Mouse (Mus musculus) liver, embryonic 15.5 days (tissue): Measurements from ENCODE around the gene Mthfd1. TPM values are rescaled to one million over a fixed set of nuclear protein-coding genes. Genes with fewer than 3 reads are reported as not detected.

Source experiments
- ATAC-seq: fragments of 200-750 bp; cut with Nextera tagmentation; 2 replicates; pipeline ENCODE4 v1.8.0; 2017; ENCODE audit warnings: moderate number of reproducible peaks, mild to moderate bottlenecking, moderate library complexity; ENCODE audit not compliant: insufficient read depth
- H3K27ac ChIP-seq: fragments of 300-500 bp; sonication (generic); replicated peaks from 2 replicates; pipeline ENCODE4 v1.5.1; 2015; ENCODE audit warnings: mild to moderate bottlenecking, inconsistent platforms
- H3K27me3 ChIP-seq: fragments of 300-500 bp; sonication (generic); 2 replicates; pipeline ENCODE4 v1.6.1; 2015; ENCODE audit warnings: mild to moderate bottlenecking, inconsistent platforms
- H3K36me3 ChIP-seq: fragments of 300-500 bp; sonication (generic); replicated peaks from 2 replicates; pipeline ENCODE4 v1.6.1; 2015; ENCODE audit warnings: moderate library complexity, mild to moderate bottlenecking, inconsistent platforms
- H3K4me1 ChIP-seq: fragments of 300-500 bp; sonication (generic); replicated peaks from 2 replicates; pipeline ENCODE4 v1.6.1; 2015; ENCODE audit warnings: inconsistent platforms
- H3K4me2 ChIP-seq: fragments of 300-500 bp; sonication (generic); 2 replicates; pipeline ENCODE4 v1.6.1; 2015; ENCODE audit warnings: moderate library complexity, mild to moderate bottlenecking, inconsistent platforms
- H3K4me3 ChIP-seq: fragments of 300-500 bp; sonication (generic); replicated peaks from 2 replicates; pipeline ENCODE4 v1.5.1; 2015; ENCODE audit warnings: mild to moderate bottlenecking, inconsistent platforms
- H3K9ac ChIP-seq: fragments of 300-500 bp; sonication (generic); 2 replicates; pipeline ENCODE4 v1.6.1; 2015; ENCODE audit warnings: moderate library complexity, mild to moderate bottlenecking, inconsistent platforms
- H3K9me3 ChIP-seq: fragments of 300-500 bp; sonication (generic); replicated peaks from 2 replicates; pipeline ENCODE4 v1.6.1; 2016; ENCODE audit warnings: inconsistent platforms
- WGBS: fragments of 180-500 bp; shearing (Covaris S2); methylation state at CpG from one replicate; pipeline ENCODE4 v1.1.7; 2015; ENCODE audit warnings: mixed read lengths; ENCODE audit not compliant: insufficient replicate concordance; 5-methylcytosine and 5-hydroxymethylcytosine counted together
- polyA plus RNA-seq: library from polyadenylated mRNA; unstranded; fragments of >200 nt; fragmentation: Nextera tagmentation; extraction: Ambion mirVana; gene quantifications from 2 replicates; pipeline ENCODE4 v1.2.1, GENCODE M21; 2015

Gene Mthfd1
- polyA plus RNA-seq, 1 experiment from 2014 or later = 94.7 TPM

GRCm38 (mm10) chr12:76241833-76242232 lies 13.3 kb upstream of the Mthfd1 start:
- WGBS = 22% methylated on average over 5 of the region's 5 CpGs
- Histone ChIP-seq H3K9me3 (no peaks in the 10 kb centered on the region), H3K36me3 (no peaks in the 10 kb centered on the region), H3K27me3 (no peaks in the 10 kb centered on the region), H3K4me3 (no peak overlapping the region; the same call in 1 of the 2 replicates), H3K9ac (no peak overlapping the region), H3K4me1 (peaks cover 37% of the 10 kb centered on the region), H3K4me2 (peak overlapping the region; percentile 37), H3K27ac (peak overlapping the region; percentile 72)
- ATAC-seq = peak; percentile 35

- peaks cover 23% of the 10 kb centered on the region for H3K4me1 ChIP-seq
- H3K4me2 ChIP-seq = no peak overlapping the region
- H3K27ac ChIP-seq = no peak overlapping the region
- no peak for ATAC-seq
- H3K27me3 ChIP-seq = no peaks in the 10 kb centered on the region
- H3K9ac ChIP-seq = no peak overlapping the region
- H3K36me3 ChIP-seq = no peaks in the 10 kb centered on the region
- H3K9me3 ChIP-seq = no peaks in the 10 kb centered on the region
- WGBS = 79% methylated on average over 8 of the region's 8 CpGs
- H3K4me3 ChIP-seq = no peak overlapping the region
Observed at GRCm38 (mm10) chr12:76244981-76245380, 10.1 kb upstream of the Mthfd1 start.

GRCm38 (mm10) chr12:76246646-76247045 lies 8.5 kb upstream of the Mthfd1 start, which contains the start of gene Tex21:
TSS of gene Tex21 (minus strand) at chr12:76246746.
- ATAC-seq = no peak
- no peak within 1 kb of the TSS for H3K27ac ChIP-seq
- 80% methylated on average over 6 of the region's 6 CpGs for WGBS
- no peak within 1 kb of the TSS for H3K4me2 ChIP-seq
- H3K4me1 ChIP-seq = peaks cover 7% of the 10 kb centered on the region
- H3K36me3 ChIP-seq = no peaks in the 10 kb centered on the region
- no peaks in the 10 kb centered on the region for H3K27me3 ChIP-seq
- no peak within 1 kb of the TSS for H3K4me3 ChIP-seq
- no peak within 1 kb of the TSS for H3K9ac ChIP-seq
- H3K9me3 ChIP-seq = no peaks in the 10 kb centered on the region

DNA sequence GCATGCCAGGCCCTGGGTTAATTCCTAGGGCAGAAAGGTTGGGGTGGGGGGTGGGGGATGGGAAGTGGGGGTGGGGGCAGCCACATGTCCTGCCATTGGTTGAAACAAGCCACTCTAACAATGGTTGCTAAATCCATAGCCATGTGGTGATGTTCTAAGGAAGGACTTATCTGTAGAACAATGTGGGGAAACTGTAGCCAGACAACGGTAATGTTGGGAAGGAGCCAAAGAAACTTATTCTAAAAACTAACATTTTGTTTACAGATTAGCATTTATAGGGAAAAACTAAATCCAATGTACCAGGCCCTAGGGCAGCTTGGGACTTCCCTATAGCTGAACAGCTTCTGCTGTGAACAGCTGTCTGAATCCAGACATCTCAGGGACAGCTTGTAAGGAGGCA lies 2.0 kb upstream of the Mthfd1 start:
- Histone ChIP-seq H3K4me2 (no peak overlapping the region), H3K9ac (no peak overlapping the region), H3K36me3 (no peaks in the 10 kb centered on the region), H3K9me3 (no peaks in the 10 kb centered on the region), H3K4me3 (no peak overlapping the region), H3K27me3 (no peaks in the 10 kb centered on the region), H3K27ac (no peak overlapping the region), H3K4me1 (peaks cover 39% of the 10 kb centered on the region)
- no peak for ATAC-seq
- WGBS = 56% methylated on average over 1 of the region's 1 CpGs

- Histone ChIP-seq H3K27me3 (no peaks in the 10 kb centered on the region), H3K27ac (no peak overlapping the region), H3K9ac (no peak overlapping the region), H3K4me3 (no peak overlapping the region), H3K4me2 (no peak overlapping the region), H3K36me3 (no peaks in the 10 kb centered on the region), H3K9me3 (no peaks in the 10 kb centered on the region), H3K4me1 (peaks cover 39% of the 10 kb centered on the region)
- WGBS = 71% methylated on average over 2 of the region's 2 CpGs
- ATAC-seq = no peak
Observed at GRCm38 (mm10) chr12:76253591-76253990, 1.5 kb upstream of the Mthfd1 start.

- Histone ChIP-seq H3K4me1 (peaks cover 39% of the 10 kb centered on the region), H3K9me3 (no peaks in the 10 kb centered on the region), H3K4me2 (peak overlapping the region; percentile 100; the same call in 1 of the 2 replicates), H3K27me3 (no peaks in the 10 kb centered on the region), H3K9ac (no peak overlapping the region), H3K27ac (no peak overlapping the region; the same call in 1 of the 2 replicates), H3K36me3 (no peaks in the 10 kb centered on the region), H3K4me3 (no peak overlapping the region)
- ATAC-seq = no peak
- 76% methylated on average over 8 of the region's 8 CpGs for WGBS
Observed at GRCm38 (mm10) chr12:76253991-76254390, 1.1 kb upstream of the Mthfd1 start.

- Histone ChIP-seq H3K27ac (peak overlapping the region; percentile 81), H3K4me1 (peaks cover 39% of the 10 kb centered on the region), H3K9ac (peak overlapping the region; percentile 70), H3K27me3 (no peaks in the 10 kb centered on the region), H3K36me3 (no peaks in the 10 kb centered on the region), H3K4me2 (peak overlapping the region; percentile 100), H3K4me3 (peak overlapping the region; percentile 69), H3K9me3 (no peaks in the 10 kb centered on the region)
- ATAC-seq = peak; percentile 13
- 0% methylated on average over 11 of the region's 11 CpGs for WGBS
Observed at GRCm38 (mm10) chr12:76255499-76255875, 389 bp downstream of the Mthfd1 start.

DNA sequence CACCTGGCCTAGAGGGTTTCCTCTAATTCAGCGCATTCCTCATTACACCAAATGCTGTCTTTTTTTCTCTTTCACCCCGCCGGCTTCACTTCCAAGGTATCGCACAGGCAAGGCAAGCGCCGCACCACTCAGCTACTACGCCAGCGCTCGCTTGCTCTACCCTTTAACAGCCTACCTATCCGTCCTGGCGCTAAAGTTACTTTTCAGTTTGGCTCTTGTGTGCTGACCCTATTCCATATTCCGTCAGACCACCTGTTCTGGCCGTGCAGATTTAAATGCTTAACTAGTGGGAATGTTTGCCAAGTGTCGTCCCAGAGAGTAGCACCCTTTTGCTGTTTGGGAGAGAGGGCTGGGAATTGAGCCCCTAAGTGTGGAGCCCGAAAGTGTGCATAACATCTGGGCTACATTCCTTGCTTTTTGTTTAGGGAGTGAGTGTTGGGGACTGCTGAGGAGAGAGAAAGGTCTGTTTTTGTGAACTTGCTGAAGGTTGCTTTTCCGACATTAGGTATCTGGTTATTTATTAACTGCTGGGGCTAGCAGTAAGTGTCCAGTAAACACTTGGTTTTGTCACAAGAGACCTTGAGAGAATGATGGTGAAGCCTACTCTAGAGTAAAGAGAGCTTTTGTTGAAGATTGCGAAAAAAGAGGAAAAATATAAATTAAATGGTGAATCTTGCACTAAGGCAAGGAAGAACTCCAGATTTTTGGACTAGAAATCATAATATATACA lies 1.2 kb downstream of the Mthfd1 start:
- Histone ChIP-seq H3K9ac (peak overlapping the region; percentile 70), H3K9me3 (no peaks in the 10 kb centered on the region), H3K4me1 (peaks cover 44% of the 10 kb centered on the region), H3K4me2 (peak overlapping the region; percentile 100), H3K36me3 (no peaks in the 10 kb centered on the region), H3K27me3 (no peaks in the 10 kb centered on the region), H3K4me3 (peak overlapping the region; percentile 69), H3K27ac (peak overlapping the region; percentile 81)
- ATAC-seq = no peak
- 4% methylated on average over 17 of the region's 17 CpGs for WGBS

- Histone ChIP-seq H3K4me3 (no peak overlapping the region), H3K4me1 (peaks cover 38% of the 10 kb centered on the region), H3K9me3 (no peaks in the 10 kb centered on the region), H3K27me3 (no peaks in the 10 kb centered on the region), H3K36me3 (no peaks in the 10 kb centered on the region; the same call in 1 of the 2 replicates), H3K27ac (no peak overlapping the region), H3K4me2 (no peak overlapping the region), H3K9ac (no peak overlapping the region)
- ATAC-seq = no peak
- 72% methylated on average over 3 of the region's 3 CpGs for WGBS
Observed at GRCm38 (mm10) chr12:76260673-76261072, 5.6 kb downstream of the Mthfd1 start.

GRCm38 (mm10) chr12:76261556-76261955 lies 6.5 kb downstream of the Mthfd1 start:
- H3K27me3 ChIP-seq = no peaks in the 10 kb centered on the region
- H3K9me3 ChIP-seq = no peaks in the 10 kb centered on the region
- H3K36me3 ChIP-seq = peaks cover 7% of the 10 kb centered on the region; the same call in 1 of the 2 replicates
- H3K27ac ChIP-seq = no peak overlapping the region
- no peak overlapping the region for H3K9ac ChIP-seq
- ATAC-seq = no peak
- no peak overlapping the region for H3K4me3 ChIP-seq
- WGBS = 72% methylated on average over 4 of the region's 4 CpGs
- peaks cover 30% of the 10 kb centered on the region for H3K4me1 ChIP-seq
- no peak overlapping the region for H3K4me2 ChIP-seq

GRCm38 (mm10) chr12:76262918-76263317 lies 7.8 kb downstream of the Mthfd1 start:
- Histone ChIP-seq H3K9ac (no peak overlapping the region), H3K27me3 (no peaks in the 10 kb centered on the region), H3K9me3 (no peaks in the 10 kb centered on the region), H3K27ac (peak overlapping the region; percentile 57), H3K4me1 (peaks cover 25% of the 10 kb centered on the region), H3K4me3 (no peak overlapping the region), H3K36me3 (peaks cover 8% of the 10 kb centered on the region; the same call in 1 of the 2 replicates), H3K4me2 (no peak overlapping the region)
- WGBS = 85% methylated on average over 4 of the region's 4 CpGs
- ATAC-seq = peak; percentile 54
